Mouse (Mus musculus) stomach, embryonic 14.5 days (tissue): ENCODE data around the gene Ociad2. TPM values are rescaled to one million over a fixed set of nuclear protein-coding genes. Genes with fewer than 3 reads are reported as not detected.
"Not testable (repeated sequence)": the region's sequence is repeated elsewhere in the genome, so short reads cannot be mapped to it uniquely, and the experiment has no call there.

Experiments used
- ATAC-seq: fragments of 200-750 bp; cut with Nextera tagmentation; 2 replicates; pipeline ENCODE4 v1.8.0; 2017; ENCODE audit warnings: low read depth, moderate TSS enrichment; ENCODE audit not compliant: insufficient number of reproducible peaks, insufficient read depth, low FRiP score
- H3K27ac ChIP-seq: fragments of 300-500 bp; sonication (generic); 2 replicates; pipeline ENCODE4 v1.5.1; 2014; ENCODE audit warnings: mild to moderate bottlenecking, low read length, moderate library complexity, mixed read lengths
- H3K27me3 ChIP-seq: fragments of 300-500 bp; sonication (generic); 2 replicates; pipeline ENCODE4 v1.6.1; 2014; ENCODE audit warnings: low read length, control low read depth, mixed read lengths; ENCODE audit not compliant: control insufficient read depth, insufficient read depth
- H3K36me3 ChIP-seq: fragments of 300-500 bp; sonication (generic); 2 replicates; pipeline ENCODE4 v1.6.1; 2014; ENCODE audit warnings: mild to moderate bottlenecking, control low read depth, low read length, moderate library complexity, mixed read lengths; ENCODE audit not compliant: control insufficient read depth, insufficient read depth
- H3K4me1 ChIP-seq: fragments of 300-500 bp; sonication (generic); 2 replicates; pipeline ENCODE4 v1.6.1; 2014; ENCODE audit warnings: low read length, control low read depth, mixed read lengths; ENCODE audit not compliant: control insufficient read depth, insufficient read depth
- H3K4me2 ChIP-seq: fragments of 300-500 bp; sonication (generic); replicated peaks from 2 replicates; pipeline ENCODE4 v1.6.1; 2014; ENCODE audit warnings: low read depth, low read length, control low read depth
- H3K4me3 ChIP-seq: fragments of 300-500 bp; sonication (generic); 2 replicates; pipeline ENCODE4 v1.5.1; 2014; ENCODE audit warnings: low read depth, low read length, control low read depth
- H3K9ac ChIP-seq: fragments of 300-500 bp; sonication (generic); replicated peaks from 2 replicates; pipeline ENCODE4 v1.6.1; 2014; ENCODE audit warnings: low read depth, mild to moderate bottlenecking, control low read depth, low read length, moderate library complexity, mixed read lengths
- H3K9me3 ChIP-seq: fragments of 300-500 bp; sonication (generic); 2 replicates; pipeline ENCODE4 v1.6.1; 2016; ENCODE audit warnings: low read depth, low read length, control low read depth; ENCODE audit not compliant: control insufficient read depth
- WGBS: fragments of 180-500 bp; shearing (Covaris S2); extraction: QIAGEN DNeasy Blood & Tissue Kit; methylation state at CpG from one replicate; pipeline ENCODE4 v1.1.7; 2014; 5-methylcytosine and 5-hydroxymethylcytosine counted together
- polyA plus RNA-seq: library from polyadenylated mRNA; unstranded; fragments of >200 nt; fragmentation: Nextera tagmentation; extraction: Ambion mirVana; gene quantifications from 2 replicates; pipeline ENCODE4 v1.2.1, GENCODE M21; 2014

The Ociad2 gene
- polyA plus RNA-seq, 1 experiment from 2014 or later: 55.7 TPM

- Histone ChIP-seq H3K4me2 (no peak overlapping the region), H3K4me1 (no peaks in the 10 kb centered on the region), H3K27ac (no peak overlapping the region), H3K36me3 (no peaks in the 10 kb centered on the region), H3K4me3 (no peak overlapping the region), H3K27me3 (no peaks in the 10 kb centered on the region), H3K9ac (no peak overlapping the region), H3K9me3 (no peaks in the 10 kb centered on the region)
- 16% methylated on average over 4 of the region's 4 CpGs for WGBS
- no peak for ATAC-seq
Observed at GRCm38 (mm10) chr5:73331002-73331401, 9.8 kb downstream of the Ociad2 start.

GRCm38 (mm10) chr5:73324526-73325170, 16.2 kb downstream of the Ociad2 start:
- Histone ChIP-seq H3K4me3 (no peak overlapping the region), H3K4me2 (no peak overlapping the region), H3K9ac (no peak overlapping the region), H3K27ac (no peak overlapping the region), H3K36me3 (no peaks in the 10 kb centered on the region), H3K4me1 (no peaks in the 10 kb centered on the region), H3K9me3 (no peaks in the 10 kb centered on the region), H3K27me3 (no peaks in the 10 kb centered on the region)
- WGBS: 67% methylated on average over 8 of the region's 8 CpGs
- no peak for ATAC-seq

- Histone ChIP-seq H3K9me3 (no peaks in the 10 kb centered on the region), H3K36me3 (no peaks in the 10 kb centered on the region), H3K27ac (no peak overlapping the region), H3K4me1 (no peaks in the 10 kb centered on the region), H3K9ac (no peak overlapping the region), H3K27me3 (no peaks in the 10 kb centered on the region), H3K4me2 (no peak overlapping the region), H3K4me3 (no peak overlapping the region)
- no peak for ATAC-seq
- 79% methylated on average over 5 of the region's 5 CpGs for WGBS
Observed at GRCm38 (mm10) chr5:73323602-73324001, 17.2 kb downstream of the Ociad2 start.

- not testable (repeated sequence) for H3K9me3 ChIP-seq, ATAC-seq, H3K27me3 ChIP-seq, H3K4me1 ChIP-seq, H3K4me2 ChIP-seq, H3K4me3 ChIP-seq, H3K9ac ChIP-seq, H3K36me3 ChIP-seq, H3K27ac ChIP-seq
- WGBS: 87% methylated on average over 1 of the region's 1 CpGs
Observed at GRCm38 (mm10) chr5:73322684-73323083, 18.1 kb downstream of the Ociad2 start.

- no peaks in the 10 kb centered on the region for H3K9me3 ChIP-seq
- peaks cover 16% of the 10 kb centered on the region for H3K36me3 ChIP-seq
- no peak overlapping the region for H3K27ac ChIP-seq
- no peaks in the 10 kb centered on the region for H3K27me3 ChIP-seq
- no peak overlapping the region for H3K9ac ChIP-seq
- H3K4me2 ChIP-seq: no peak overlapping the region
- WGBS: 92% methylated on average over 5 of the region's 5 CpGs
- H3K4me3 ChIP-seq: no peak overlapping the region
- no peaks in the 10 kb centered on the region for H3K4me1 ChIP-seq
- no peak for ATAC-seq
Observed at GRCm38 (mm10) chr5:73319306-73319705, 21.5 kb downstream of the Ociad2 start.

- WGBS: 96% methylated on average over 2 of the region's 2 CpGs
- Histone ChIP-seq H3K9ac (no peak overlapping the region), H3K4me2 (no peak overlapping the region), H3K4me3 (no peak overlapping the region), H3K9me3 (no peaks in the 10 kb centered on the region), H3K36me3 (peaks cover 49% of the 10 kb centered on the region), H3K4me1 (no peaks in the 10 kb centered on the region), H3K27ac (no peak overlapping the region), H3K27me3 (no peaks in the 10 kb centered on the region)
- ATAC-seq: no peak
Observed at GRCm38 (mm10) chr5:73314654-73315053, 26.2 kb downstream of the Ociad2 start.

GRCm38 (mm10) chr5:73313591-73313990, 27.2 kb downstream of the Ociad2 start:
- H3K9me3 ChIP-seq: no peaks in the 10 kb centered on the region
- no peaks in the 10 kb centered on the region for H3K4me1 ChIP-seq
- H3K27ac ChIP-seq: no peak overlapping the region
- ATAC-seq: no peak
- H3K4me3 ChIP-seq: no peak overlapping the region
- no peak overlapping the region for H3K9ac ChIP-seq
- H3K27me3 ChIP-seq: no peaks in the 10 kb centered on the region
- H3K4me2 ChIP-seq: no peak overlapping the region
- peaks cover 52% of the 10 kb centered on the region for H3K36me3 ChIP-seq
- WGBS: 88% methylated on average over 10 of the region's 10 CpGs

GRCm38 (mm10) chr5:73311458-73311857, 29.4 kb downstream of the Ociad2 start:
- WGBS: 93% methylated on average over 5 of the region's 5 CpGs
- Histone ChIP-seq H3K9ac (no peak overlapping the region), H3K4me3 (no peak overlapping the region), H3K27ac (no peak overlapping the region), H3K4me1 (no peaks in the 10 kb centered on the region), H3K4me2 (no peak overlapping the region), H3K9me3 (no peaks in the 10 kb centered on the region), H3K27me3 (no peaks in the 10 kb centered on the region), H3K36me3 (peaks cover 67% of the 10 kb centered on the region)
- ATAC-seq: peak; percentile 42; the same call in 1 of the 2 replicates

- Histone ChIP-seq H3K4me2 (no peak overlapping the region), H3K27ac (no peak overlapping the region), H3K4me3 (no peak overlapping the region), H3K36me3 (peaks cover 70% of the 10 kb centered on the region), H3K9me3 (no peaks in the 10 kb centered on the region), H3K4me1 (no peaks in the 10 kb centered on the region), H3K27me3 (no peaks in the 10 kb centered on the region), H3K9ac (no peak overlapping the region)
- ATAC-seq: no peak
- WGBS: 84% methylated on average over 1 of the region's 1 CpGs
Observed at GRCm38 (mm10) chr5:73310401-73310800, 30.4 kb downstream of the Ociad2 start.
